8 mouse cellular contexts compared by ENCODE assay signal in genomic region chr16:33178278-33179074, GRCm38 (mm10). TPM values are rescaled to one million over a fixed set of nuclear protein-coding genes. Genes with fewer than 3 reads are reported as not detected.
DNase-seq lines count a peak whose midpoint lies in the region; ATAC-seq and TF ChIP-seq lines count a peak whose summit lies in the region.

No protein-coding gene starts in this region.

- peak overlapping the region; percentile 41; the same call in 1 of the 2 replicates for H3K27ac ChIP-seq in kidney, embryonic 15.5 days
- H3K27ac ChIP-seq in left cerebral cortex, adult 2 months = peak overlapping the region; percentile 77
- no peak overlapping the region for H3K27ac ChIP-seq in forebrain, embryonic 14.5 days (ENCODE audit: low read depth, low read length)

- H3K4me3 ChIP-seq in kidney, embryonic 15.5 days (replicated peaks) = no peak overlapping the region
- H3K4me3 ChIP-seq in left cerebral cortex, adult 2 months = peak overlapping the region; percentile 33
- no peak overlapping the region for H3K4me3 ChIP-seq in forebrain, embryonic 14.5 days (ENCODE audit: low read depth, low read length)

- H3K9me3 ChIP-seq in kidney, embryonic 15.5 days (replicated peaks) = no peaks in the 10 kb centered on the region
- no peaks in the 10 kb centered on the region for H3K9me3 ChIP-seq in forebrain, embryonic 14.5 days (replicated peaks; ENCODE audit: control insufficient read depth, low read length)

- no peak overlapping the region for H3K4me2 ChIP-seq in kidney, embryonic 15.5 days
- H3K4me2 ChIP-seq in forebrain, embryonic 14.5 days (ENCODE audit: low read length) = no peak overlapping the region

- intact Hi-C loops in left cerebral cortex, adult 2 months (cut with DNase I) = loop anchor here (1.0 to 2.0 kb wide), 2 partner anchors 20 to 28 kb away; no protein-coding TSS in a partner anchor

- WGBS in kidney, embryonic 15.5 days = 68% methylated on average over 17 of the region's 17 CpGs
- WGBS in forebrain, embryonic 14.5 days = 67% methylated on average over 17 of the region's 17 CpGs

- H3K36me3 ChIP-seq in kidney, embryonic 15.5 days = no peaks in the 10 kb centered on the region
- H3K36me3 ChIP-seq in forebrain, embryonic 14.5 days (ENCODE audit: control insufficient read depth, insufficient read depth, low read length) = no peaks in the 10 kb centered on the region

- ATAC-seq in kidney, embryonic 15.5 days (replicated peaks; ENCODE audit: low FRiP score) = no peak
- no peak for ATAC-seq in forebrain, embryonic 14.5 days

- no peak for TF ChIP-seq CTCF in left cerebral cortex, adult 2 months (IDR thresholded peaks at IDR 0.05)

- DNase-seq in kidney, postnatal 14 days = no peak
- DNase-seq in ZHBTc4 (ENCODE audit: low read depth, low spot score) = peak; percentile 51
- peak; percentile 35 for DNase-seq in gastrocnemius, postnatal 25 days
- DNase-seq in left cerebral cortex, adult 2 months (ENCODE audit: extremely low spot score in 1 of 2, low spot score in 2 of 2) = peak; percentile 60 to 67
- peak; percentile 51 for DNase-seq in ovary, postnatal 36 days (ENCODE audit: low spot score)
- DNase-seq in embryo, embryonic 9.5 days (ENCODE audit: extremely low spot score) = no peak
- DNase-seq in forebrain, embryonic 14.5 days (ENCODE audit: low spot score) = no peak

- no peaks in the 10 kb centered on the region for H3K27me3 ChIP-seq in kidney, embryonic 15.5 days
- H3K27me3 ChIP-seq in forebrain, embryonic 14.5 days (replicated peaks; ENCODE audit: control insufficient read depth, insufficient read depth, low read length) = no peaks in the 10 kb centered on the region

- no peaks in the 10 kb centered on the region for H3K4me1 ChIP-seq in kidney, embryonic 15.5 days
- H3K4me1 ChIP-seq in forebrain, embryonic 14.5 days (ENCODE audit: control insufficient read depth, insufficient read depth, low read length) = peaks cover 2% of the 10 kb centered on the region; the same call in 1 of the 2 replicates

- no peak overlapping the region for H3K9ac ChIP-seq in kidney, embryonic 15.5 days
- no peak overlapping the region for H3K9ac ChIP-seq in forebrain, embryonic 14.5 days (ENCODE audit: low read length)

RNA-seq across cellular contexts. Expression of gene Osbpl11, which starts 6.4 kb away (rescaled TPM):
- 17.2 and 18.9 TPM in 2 replicates for polyA plus RNA-seq in kidney, embryonic 15.5 days (2015; fragmentation: Nextera tagmentation; extraction: Ambion mirVana)
- total RNA-seq in gastrocnemius, postnatal 25 days (2021) = 10 to 100 TPM; 13.8 to 14.5 TPM
- 10 to 100 TPM; 16.6 to 18.7 TPM for total RNA-seq in left cerebral cortex, adult 2 months (2021)
- polyA plus RNA-seq in forebrain, embryonic 14.5 days (2014; fragmentation: Nextera tagmentation; extraction: Ambion mirVana) = 14.3 and 16.4 TPM in 2 replicates

Comparison
In these comparisons a context has a peak if more than half of its experiments do, and no peak if none do; other contexts are left out.
1. DNase-seq: peak in ZHBTc4 (single experiment), gastrocnemius, postnatal 25 days (single experiment), left cerebral cortex, adult 2 months (2 of 2) and ovary, postnatal 36 days (single experiment); none in kidney, postnatal 14 days (single experiment), embryo, embryonic 9.5 days (single experiment) and forebrain, embryonic 14.5 days (single experiment).